Mouse (Mus musculus) erythroblast, embryonic 14.5 days (primary cell): ENCODE measurements around the gene Mgat5b.
"Not testable (repeated sequence)": the region's sequence is repeated elsewhere in the genome, so short reads cannot be mapped to it uniquely, and the experiment has no call there.

Experiments
- GATA1 ChIP-seq: IDR thresholded peaks from 2 replicates; pipeline ENCODE4 v1.6.1; 2012; ENCODE audit warnings: low read length, inconsistent platforms, mixed read lengths
- TAL1 ChIP-seq: IDR thresholded peaks from 3 replicates; pipeline ENCODE4 v1.6.1; 2012; ENCODE audit warnings: low read length, inconsistent platforms, mixed read lengths

GRCm38 (mm10) chr11:116902588-116902987, 16.1 kb upstream of the Mgat5b start:
- TF ChIP-seq GATA1, TAL1: not testable (repeated sequence)
